Mouse (Mus musculus) hindbrain, embryonic 12.5 days (tissue): ENCODE data around the gene Pcdh9. TPM values are rescaled to one million over a fixed set of nuclear protein-coding genes. Genes with fewer than 3 reads are reported as not detected.
A peak's percentile ranks its signal among the peaks of the same experiment; 100 is the strongest.

Experiments
- ATAC-seq: fragments of 200-750 bp; cut with Nextera tagmentation; 2 replicates; pipeline ENCODE4 v1.8.0; 2017; ENCODE audit warnings: moderate TSS enrichment; ENCODE audit not compliant: low FRiP score
- H3K27ac ChIP-seq: fragments of 300-500 bp; sonication (generic); 2 replicates; pipeline ENCODE4 v1.5.1; 2016; ENCODE audit warnings: mild to moderate bottlenecking
- H3K27me3 ChIP-seq: fragments of 300-500 bp; sonication (generic); 2 replicates; pipeline ENCODE4 v1.6.1; 2016; ENCODE audit warnings: mild to moderate bottlenecking
- H3K36me3 ChIP-seq: fragments of 300-500 bp; sonication (generic); 2 replicates; pipeline ENCODE4 v1.6.1; 2016; ENCODE audit warnings: mild to moderate bottlenecking
- H3K4me1 ChIP-seq: fragments of 300-500 bp; sonication (generic); 2 replicates; pipeline ENCODE4 v1.6.1; 2016
- H3K4me2 ChIP-seq: fragments of 300-500 bp; sonication (generic); replicated peaks from 2 replicates; pipeline ENCODE4 v1.6.1; 2016; ENCODE audit warnings: mild to moderate bottlenecking
- H3K4me3 ChIP-seq: fragments of 300-500 bp; sonication (generic); 2 replicates; pipeline ENCODE4 v1.5.1; 2016; ENCODE audit warnings: mild to moderate bottlenecking
- H3K9ac ChIP-seq: fragments of 300-500 bp; sonication (generic); 2 replicates; pipeline ENCODE4 v1.6.1; 2016; ENCODE audit warnings: mild to moderate bottlenecking, moderate library complexity
- H3K9me3 ChIP-seq: fragments of 300-500 bp; sonication (generic); replicated peaks from 2 replicates; pipeline ENCODE4 v1.6.1; 2016; ENCODE audit warnings: mild to moderate bottlenecking
- WGBS: fragments of 180-500 bp; shearing (Covaris S2); methylation state at CpG from one replicate; pipeline ENCODE4 v1.1.7; 2016; 5-methylcytosine and 5-hydroxymethylcytosine counted together
- polyA plus RNA-seq: library from polyadenylated mRNA; unstranded; fragments of >200 nt; fragmentation: Nextera tagmentation; extraction: Ambion mirVana; gene quantifications from 2 replicates; pipeline ENCODE4 v1.2.1, GENCODE M21; 2016

Gene Pcdh9
- polyA plus RNA-seq, 1 experiment from 2014 or later, result 104 TPM

GRCm38 (mm10) chr14:93875968-93876367, 14.5 kb downstream of the Pcdh9 start:
- no peak for ATAC-seq
- no peak overlapping the region for H3K4me3 ChIP-seq
- no peaks in the 10 kb centered on the region for H3K36me3 ChIP-seq
- no peak overlapping the region for H3K27ac ChIP-seq
- H3K4me2 ChIP-seq, result no peak overlapping the region
- no peaks in the 10 kb centered on the region for H3K27me3 ChIP-seq
- H3K4me1 ChIP-seq, result no peaks in the 10 kb centered on the region
- no peaks in the 10 kb centered on the region for H3K9me3 ChIP-seq
- 85% methylated on average over 1 of the region's 1 CpGs for WGBS
- H3K9ac ChIP-seq, result no peak overlapping the region

GRCm38 (mm10) chr14:93868211-93868610, 22.3 kb downstream of the Pcdh9 start:
- Histone ChIP-seq H3K27ac (no peak overlapping the region), H3K27me3 (no peaks in the 10 kb centered on the region), H3K36me3 (no peaks in the 10 kb centered on the region), H3K4me3 (no peak overlapping the region), H3K9ac (no peak overlapping the region), H3K4me2 (no peak overlapping the region), H3K9me3 (no peaks in the 10 kb centered on the region), H3K4me1 (no peaks in the 10 kb centered on the region)
- ATAC-seq, result no peak

GRCm38 (mm10) chr14:93858069-93858468, 32.4 kb downstream of the Pcdh9 start:
- H3K36me3 ChIP-seq, result no peaks in the 10 kb centered on the region
- H3K4me2 ChIP-seq, result no peak overlapping the region
- no peak overlapping the region for H3K27ac ChIP-seq
- H3K27me3 ChIP-seq, result no peaks in the 10 kb centered on the region
- ATAC-seq, result no peak
- WGBS, result 80% methylated on average over 3 of the region's 3 CpGs
- H3K4me1 ChIP-seq, result no peaks in the 10 kb centered on the region
- H3K4me3 ChIP-seq, result no peak overlapping the region
- H3K9ac ChIP-seq, result no peak overlapping the region
- no peaks in the 10 kb centered on the region for H3K9me3 ChIP-seq

GRCm38 (mm10) chr14:93846091-93846677, 44.3 kb downstream of the Pcdh9 start:
- Histone ChIP-seq H3K4me1 (peaks cover 3% of the 10 kb centered on the region; the same call in 1 of the 2 replicates), H3K9ac (no peak overlapping the region), H3K36me3 (no peaks in the 10 kb centered on the region), H3K27me3 (no peaks in the 10 kb centered on the region), H3K4me2 (no peak overlapping the region), H3K4me3 (no peak overlapping the region), H3K9me3 (no peaks in the 10 kb centered on the region), H3K27ac (no peak overlapping the region)
- WGBS, result 33% methylated on average over 1 of the region's 1 CpGs
- ATAC-seq, result no peak

GRCm38 (mm10) chr14:93842686-93843288, 47.7 kb downstream of the Pcdh9 start:
- no peak overlapping the region for H3K4me3 ChIP-seq
- H3K27ac ChIP-seq, result no peak overlapping the region
- H3K4me1 ChIP-seq, result peaks cover 3% of the 10 kb centered on the region; the same call in 1 of the 2 replicates
- no peaks in the 10 kb centered on the region for H3K27me3 ChIP-seq
- H3K9me3 ChIP-seq, result no peaks in the 10 kb centered on the region
- WGBS, result 43% methylated on average over 3 of the region's 3 CpGs
- peak; percentile 46; the same call in 1 of the 2 replicates for ATAC-seq
- no peak overlapping the region for H3K9ac ChIP-seq
- no peaks in the 10 kb centered on the region for H3K36me3 ChIP-seq
- no peak overlapping the region for H3K4me2 ChIP-seq

GRCm38 (mm10) chr14:93832511-93832910, 58.0 kb downstream of the Pcdh9 start:
- ATAC-seq, result no peak
- Histone ChIP-seq H3K4me3 (no peak overlapping the region), H3K9ac (no peak overlapping the region), H3K4me2 (no peak overlapping the region), H3K27me3 (no peaks in the 10 kb centered on the region), H3K4me1 (no peaks in the 10 kb centered on the region), H3K27ac (no peak overlapping the region), H3K9me3 (no peaks in the 10 kb centered on the region), H3K36me3 (no peaks in the 10 kb centered on the region)
- WGBS, result 92% methylated on average over 6 of the region's 6 CpGs

- whole genome bisulfite sequencing, result 50% methylated on average over 6 of the region's 6 CpGs
- no peak overlapping the region for H3K4me3 ChIP-seq
- no peak overlapping the region for H3K27ac ChIP-seq
- peaks cover 6% of the 10 kb centered on the region for H3K4me1 ChIP-seq
- no peak overlapping the region for H3K4me2 ChIP-seq
- H3K9me3 ChIP-seq, result no peaks in the 10 kb centered on the region
- no peak overlapping the region for H3K9ac ChIP-seq
- H3K36me3 ChIP-seq, result no peaks in the 10 kb centered on the region
- no peak for ATAC-seq
- H3K27me3 ChIP-seq, result no peaks in the 10 kb centered on the region
Observed at GRCm38 (mm10) chr14:93827159-93827558, 63.3 kb downstream of the Pcdh9 start.

- H3K4me1 ChIP-seq, result peaks cover 6% of the 10 kb centered on the region
- 44% methylated on average over 6 of the region's 6 CpGs for WGBS
- H3K9ac ChIP-seq, result no peak overlapping the region
- no peaks in the 10 kb centered on the region for H3K36me3 ChIP-seq
- no peaks in the 10 kb centered on the region for H3K27me3 ChIP-seq
- no peak overlapping the region for H3K4me2 ChIP-seq
- H3K27ac ChIP-seq, result peak overlapping the region; percentile 66; the same call in 1 of the 2 replicates
- no peaks in the 10 kb centered on the region for H3K9me3 ChIP-seq
- peak; percentile 56; the same call in 1 of the 2 replicates for ATAC-seq
- no peak overlapping the region for H3K4me3 ChIP-seq
Observed at GRCm38 (mm10) chr14:93826042-93826462, 64.4 kb downstream of the Pcdh9 start.

GRCm38 (mm10) chr14:93818845-93819244, 71.6 kb downstream of the Pcdh9 start:
- H3K36me3 ChIP-seq, result no peaks in the 10 kb centered on the region
- no peaks in the 10 kb centered on the region for H3K9me3 ChIP-seq
- 80% methylated on average over 4 of the region's 4 CpGs for WGBS
- H3K4me2 ChIP-seq, result no peak overlapping the region
- H3K4me1 ChIP-seq, result no peaks in the 10 kb centered on the region
- no peak overlapping the region for H3K4me3 ChIP-seq
- no peaks in the 10 kb centered on the region for H3K27me3 ChIP-seq
- no peak overlapping the region for H3K27ac ChIP-seq
- no peak for ATAC-seq
- no peak overlapping the region for H3K9ac ChIP-seq

GRCm38 (mm10) chr14:93817591-93817990, 72.9 kb downstream of the Pcdh9 start:
- no peak for ATAC-seq
- Histone ChIP-seq H3K4me1 (no peaks in the 10 kb centered on the region), H3K36me3 (no peaks in the 10 kb centered on the region), H3K4me2 (no peak overlapping the region), H3K27me3 (no peaks in the 10 kb centered on the region), H3K9ac (no peak overlapping the region), H3K9me3 (no peaks in the 10 kb centered on the region), H3K27ac (no peak overlapping the region), H3K4me3 (no peak overlapping the region)
- WGBS, result 58% methylated on average over 4 of the region's 4 CpGs

GRCm38 (mm10) chr14:93794530-93794929, 95.9 kb downstream of the Pcdh9 start:
- no peak for ATAC-seq

GRCm38 (mm10) chr14:93786234-93786633, 104.2 kb downstream of the Pcdh9 start:
- Histone ChIP-seq H3K9me3 (no peaks in the 10 kb centered on the region), H3K4me1 (no peaks in the 10 kb centered on the region), H3K9ac (no peak overlapping the region), H3K27ac (no peak overlapping the region), H3K36me3 (no peaks in the 10 kb centered on the region), H3K4me2 (no peak overlapping the region), H3K27me3 (no peaks in the 10 kb centered on the region), H3K4me3 (no peak overlapping the region)
- ATAC-seq, result no peak
- 82% methylated on average over 4 of the region's 4 CpGs for WGBS

More at GRCm38 (mm10) chr14:93794530-93794929, 95.9 kb downstream of the Pcdh9 start:
- Histone ChIP-seq H3K27ac (no peak overlapping the region), H3K4me3 (no peak overlapping the region), H3K4me1 (no peaks in the 10 kb centered on the region), H3K9ac (no peak overlapping the region), H3K4me2 (no peak overlapping the region), H3K9me3 (no peaks in the 10 kb centered on the region), H3K36me3 (no peaks in the 10 kb centered on the region), H3K27me3 (no peaks in the 10 kb centered on the region)
- 89% methylated on average over 3 of the region's 3 CpGs for WGBS

GRCm38 (mm10) chr14:93785031-93785430, 105.4 kb downstream of the Pcdh9 start:
- Histone ChIP-seq H3K9me3 (no peaks in the 10 kb centered on the region), H3K4me2 (no peak overlapping the region), H3K27me3 (no peaks in the 10 kb centered on the region), H3K4me3 (no peak overlapping the region), H3K27ac (no peak overlapping the region), H3K9ac (no peak overlapping the region), H3K36me3 (no peaks in the 10 kb centered on the region), H3K4me1 (no peaks in the 10 kb centered on the region)
- 26% methylated on average over 2 of the region's 2 CpGs for WGBS
- peak; percentile 48; the same call in 1 of the 2 replicates for ATAC-seq
